Mouse (Mus musculus): ENCODE measurements around the gene St3gal5. TPM values are rescaled to one million over a fixed set of nuclear protein-coding genes. Genes with fewer than 3 reads are reported as not detected.

St3gal5 gene
- total and polyA plus RNA-seq, 3 experiments, result 24.4 to 51.8 TPM; not detected in 1

- H3K4me3 ChIP-seq (ENCODE audit: control insufficient read depth in 1 of 2, insufficient read depth in 1 of 2, low read depth in 2 of 2, low read length in 2 of 2), result no peak overlapping the region
- TF ChIP-seq MYC (IDR thresholded peaks at IDR 0.05; ENCODE audit: low read depth, low read length) (no peak), RAD21 (IDR thresholded peaks at IDR 0.05; ENCODE audit: low read depth, low read length) (no peak), HCFC1 (IDR thresholded peaks at IDR 0.05; ENCODE audit: low read depth, low read length) (no peak), MAX (IDR thresholded peaks at IDR 0.05; ENCODE audit: low read length) (no peak), GATA1 (IDR thresholded peaks at IDR 0.05; ENCODE audit: low read depth, low read length) (no peak), MYB (IDR thresholded peaks at IDR 0.05; ENCODE audit: low read depth, low read length) (no peak), CHD1 (IDR thresholded peaks at IDR 0.05; ENCODE audit: low read depth, low read length) (no peak), ELF1 (IDR thresholded peaks at IDR 0.05; ENCODE audit: low read depth, low read length) (no peak), RCOR1 (IDR thresholded peaks at IDR 0.05; ENCODE audit: low read depth, low read length) (no peak), ZMIZ1 (IDR thresholded peaks at IDR 0.05; ENCODE audit: low read depth, low read length) (no peak), SMC3 (IDR thresholded peaks at IDR 0.05; ENCODE audit: low read depth, low read length) (no peak), MEF2A (IDR thresholded peaks at IDR 0.05; ENCODE audit: extremely low read depth, insufficient replicate concordance, low read depth, low read length, poor library complexity, severe bottlenecking) (no peak), UBTF (IDR thresholded peaks at IDR 0.05; ENCODE audit: borderline replicate concordance, insufficient read depth, low read depth, low read length) (no peak), ZKSCAN1 (IDR thresholded peaks at IDR 0.05; ENCODE audit: low read depth, low read length) (no peak), GABPA (IDR thresholded peaks at IDR 0.05; ENCODE audit: low read depth, low read length) (no peak), BHLHE40 (IDR thresholded peaks at IDR 0.05; ENCODE audit: borderline replicate concordance, low read depth, low read length) (no peak)
- H3K9me3 ChIP-seq (replicated peaks; ENCODE audit: insufficient read depth, low read length), result no peaks in the 10 kb centered on the region
- no peaks in the 10 kb centered on the region for H3K36me3 ChIP-seq (ENCODE audit: control insufficient read depth in 1 of 2, insufficient read depth in 2 of 2, low read length in 2 of 2)
- no peaks in the 10 kb centered on the region; a peak in 1 of 4 replicates for H3K27me3 ChIP-seq (ENCODE audit: control insufficient read depth in 1 of 2, insufficient read depth in 2 of 2, low read length in 2 of 2)
- no peak for DNase-seq (ENCODE audit: low read depth, low spot score)
- no peaks in the 10 kb centered on the region for H3K79me2 ChIP-seq (ENCODE audit: control insufficient read depth, insufficient read depth, low read length, poor library complexity)
- no peaks in the 10 kb centered on the region for H3K4me1 ChIP-seq (ENCODE audit: control insufficient read depth in 1 of 2, insufficient read depth in 2 of 2, low read length in 2 of 2)
- H3K27ac ChIP-seq (ENCODE audit: control insufficient read depth, low read depth, low read length), result no peak overlapping the region
- no peak overlapping the region for H3K9ac ChIP-seq (ENCODE audit: control insufficient read depth, low read depth, low read length, poor library complexity, severe bottlenecking)
These were observed 46.6 kb upstream of the St3gal5 start for GRCm38 (mm10) chr6:72050827-72051226.

GRCm38 (mm10) chr6:72051247-72051646, 46.1 kb upstream of the St3gal5 start:
- H3K9ac ChIP-seq (ENCODE audit: control insufficient read depth, low read depth, low read length, poor library complexity, severe bottlenecking), result no peak overlapping the region
- DNase-seq (ENCODE audit: low read depth, low spot score), result no peak
- H3K27ac ChIP-seq (ENCODE audit: control insufficient read depth, low read depth, low read length), result no peak overlapping the region
- no peaks in the 10 kb centered on the region; a peak in 1 of 4 replicates for H3K27me3 ChIP-seq (ENCODE audit: control insufficient read depth in 1 of 2, insufficient read depth in 2 of 2, low read length in 2 of 2)
- no peaks in the 10 kb centered on the region for H3K79me2 ChIP-seq (ENCODE audit: control insufficient read depth, insufficient read depth, low read length, poor library complexity)
- TF ChIP-seq E2F4 (IDR thresholded peaks at IDR 0.05; ENCODE audit: borderline replicate concordance, low read depth, low read length), result no peak
- no peak for TF ChIP-seq MAX (IDR thresholded peaks at IDR 0.05; ENCODE audit: low read length)
- no peak for TF ChIP-seq MAFK (IDR thresholded peaks at IDR 0.05; ENCODE audit: borderline replicate concordance, low read depth, low read length)
- no peak for TF ChIP-seq POLR2A (IDR thresholded peaks at IDR 0.05; ENCODE audit: control insufficient read depth in 1 of 2, insufficient read depth in 1 of 2, low read depth in 1 of 2, low read length in 2 of 2, poor library complexity in 1 of 2)
- no peak for TF ChIP-seq POLR2AphosphoS5 (IDR thresholded peaks at IDR 0.05; ENCODE audit: borderline replicate concordance, low read depth, low read length)
- TF ChIP-seq BHLHE40 (IDR thresholded peaks at IDR 0.05; ENCODE audit: borderline replicate concordance, low read depth, low read length), result no peak
- no peak for TF ChIP-seq GABPA (IDR thresholded peaks at IDR 0.05; ENCODE audit: low read depth, low read length)
- TF ChIP-seq EP300 (IDR thresholded peaks at IDR 0.05; ENCODE audit: low read depth in 1 of 2, low read length in 2 of 2), result no peak
- TF ChIP-seq POLR2AphosphoS2 (IDR thresholded peaks at IDR 0.05; ENCODE audit: low read length), result no peak
- no peak for TF ChIP-seq RCOR1 (IDR thresholded peaks at IDR 0.05; ENCODE audit: low read depth, low read length)
- no peak for TF ChIP-seq MEF2A (IDR thresholded peaks at IDR 0.05; ENCODE audit: extremely low read depth, insufficient replicate concordance, low read depth, low read length, poor library complexity, severe bottlenecking)
- no peak for TF ChIP-seq HCFC1 (IDR thresholded peaks at IDR 0.05; ENCODE audit: low read depth, low read length)
- TF ChIP-seq ETS1 (IDR thresholded peaks at IDR 0.05; ENCODE audit: low read depth, low read length), result no peak
- TF ChIP-seq CTCF (IDR thresholded peaks at IDR 0.05 in 2 of 3, conservative IDR thresholded peaks at IDR 0.05 in 1 of 3; ENCODE audit: control insufficient read depth in 1 of 3, insufficient read depth in 1 of 3, low read depth in 2 of 3, low read length in 3 of 3, poor library complexity in 1 of 3, severe bottlenecking in 1 of 3), result no peak
- TF ChIP-seq USF1 (IDR thresholded peaks at IDR 0.05; ENCODE audit: low read depth, low read length), result no peak
- TF ChIP-seq TAL1 (IDR thresholded peaks at IDR 0.05; ENCODE audit: low read length), result no peak
- TF ChIP-seq MYB (IDR thresholded peaks at IDR 0.05; ENCODE audit: low read depth, low read length), result no peak
- no peak for TF ChIP-seq ZC3H11A (IDR thresholded peaks at IDR 0.05; ENCODE audit: low read depth, low read length)
- H3K4me1 ChIP-seq (ENCODE audit: control insufficient read depth in 1 of 2, insufficient read depth in 2 of 2, low read length in 2 of 2), result no peaks in the 10 kb centered on the region
- H3K9me3 ChIP-seq (replicated peaks; ENCODE audit: insufficient read depth, low read length), result no peaks in the 10 kb centered on the region
- H3K4me3 ChIP-seq (ENCODE audit: control insufficient read depth in 1 of 2, insufficient read depth in 1 of 2, low read depth in 2 of 2, low read length in 2 of 2), result no peak overlapping the region
- no peaks in the 10 kb centered on the region for H3K36me3 ChIP-seq (ENCODE audit: control insufficient read depth in 1 of 2, insufficient read depth in 2 of 2, low read length in 2 of 2)
